Mouse (Mus musculus): ENCODE data around the gene 4930453N24Rik. TPM values are rescaled to one million over a fixed set of nuclear protein-coding genes. Genes with fewer than 3 reads are reported as not detected.

4930453N24Rik gene
- total RNA-seq (2015; ENCODE audit: low replicate concordance) (5.0 and 8.2 TPM in 2 replicates), total RNA-seq (2017; ENCODE audit: low replicate concordance) (9.5 and 10.4 TPM in 2 replicates)

- ATAC-seq (replicated peaks; ENCODE audit: low FRiP score, poor library complexity, severe bottlenecking), result peak; percentile 89
Observed at GRCm38 (mm10) chr16:64770521-64771430, at the start of gene 4930453N24Rik. Gene 4930453N24Rik, minus strand, starts transcription at chr16:64771161.

GRCm38 (mm10) chr16:64817094-64817765 is 46.3 kb upstream of the 4930453N24Rik start:
- ATAC-seq (replicated peaks; ENCODE audit: low FRiP score, poor library complexity, severe bottlenecking), result peak; percentile 79

- ATAC-seq (replicated peaks; ENCODE audit: low FRiP score, poor library complexity, severe bottlenecking), result no peak
Observed at GRCm38 (mm10) chr16:64803041-64803440, 32.1 kb upstream of the 4930453N24Rik start.

- no peak for ATAC-seq (replicated peaks; ENCODE audit: low FRiP score, poor library complexity, severe bottlenecking)
Observed at GRCm38 (mm10) chr16:64801638-64802037, 30.7 kb upstream of the 4930453N24Rik start.

- no peak for ATAC-seq (replicated peaks; ENCODE audit: low FRiP score, poor library complexity, severe bottlenecking)
Observed at GRCm38 (mm10) chr16:64800393-64800792, 29.4 kb upstream of the 4930453N24Rik start.

- ATAC-seq (replicated peaks; ENCODE audit: low FRiP score, poor library complexity, severe bottlenecking), result no peak
Observed at GRCm38 (mm10) chr16:64794802-64795201, 23.8 kb upstream of the 4930453N24Rik start.

- ATAC-seq (replicated peaks; ENCODE audit: low FRiP score, poor library complexity, severe bottlenecking), result no peak
Observed at GRCm38 (mm10) chr16:64789706-64790105, 18.7 kb upstream of the 4930453N24Rik start.

- no peak for ATAC-seq (replicated peaks; ENCODE audit: low FRiP score, poor library complexity, severe bottlenecking)
Observed at GRCm38 (mm10) chr16:64775516-64775915, 4.6 kb upstream of the 4930453N24Rik start.

- ATAC-seq (replicated peaks; ENCODE audit: low FRiP score, poor library complexity, severe bottlenecking), result no peak
Observed at GRCm38 (mm10) chr16:64771431-64771818, 464 bp upstream of the 4930453N24Rik start.

- no peak for ATAC-seq (replicated peaks; ENCODE audit: low FRiP score, poor library complexity, severe bottlenecking)
Observed at GRCm38 (mm10) chr16:64766696-64767300, 4.2 kb downstream of the 4930453N24Rik start.

- ATAC-seq (replicated peaks; ENCODE audit: low FRiP score, poor library complexity, severe bottlenecking), result no peak
Observed at GRCm38 (mm10) chr16:64759245-64759626, 11.7 kb downstream of the 4930453N24Rik start.

- ATAC-seq (replicated peaks; ENCODE audit: low FRiP score, poor library complexity, severe bottlenecking), result no peak
Observed at GRCm38 (mm10) chr16:64758561-64759244, 12.3 kb downstream of the 4930453N24Rik start.

- no peak for ATAC-seq (replicated peaks; ENCODE audit: low FRiP score, poor library complexity, severe bottlenecking)
Observed at GRCm38 (mm10) chr16:64757666-64758400, 13.1 kb downstream of the 4930453N24Rik start.

- no peak for ATAC-seq (replicated peaks; ENCODE audit: low FRiP score, poor library complexity, severe bottlenecking)
Observed at GRCm38 (mm10) chr16:64756321-64756720, 14.6 kb downstream of the 4930453N24Rik start.

GRCm38 (mm10) chr16:64754743-64755139 is 16.2 kb downstream of the 4930453N24Rik start:
- ATAC-seq (replicated peaks; ENCODE audit: low FRiP score, poor library complexity, severe bottlenecking), result no peak

GRCm38 (mm10) chr16:64753990-64754742 is 16.8 kb downstream of the 4930453N24Rik start:
- ATAC-seq (replicated peaks; ENCODE audit: low FRiP score, poor library complexity, severe bottlenecking), result no peak

- ATAC-seq (replicated peaks; ENCODE audit: low FRiP score, poor library complexity, severe bottlenecking), result peak; percentile 74
Observed at GRCm38 (mm10) chr16:64748237-64748636, 22.7 kb downstream of the 4930453N24Rik start.

- no peak for ATAC-seq (replicated peaks; ENCODE audit: low FRiP score, poor library complexity, severe bottlenecking)
Observed at GRCm38 (mm10) chr16:64745089-64745488, 25.9 kb downstream of the 4930453N24Rik start.
